Mouse (Mus musculus) embryonic fibroblast, embryonic 13.5 days (primary cell): ENCODE measurements around the gene Pkn1.

ENCODE experiments used
- CTCF ChIP-seq: IDR thresholded peaks from 2 replicates; pipeline ENCODE4 v1.5.1; 2011; ENCODE audit warnings: mild to moderate bottlenecking, control low read depth, low read length, moderate library complexity, borderline replicate concordance; ENCODE audit not compliant: insufficient read depth
- POLR2A ChIP-seq: IDR thresholded peaks from 2 replicates; pipeline ENCODE4 v1.6.1; 2011; ENCODE audit warnings: low read depth, mild to moderate bottlenecking, control low read depth, low read length, moderate library complexity

DNA sequence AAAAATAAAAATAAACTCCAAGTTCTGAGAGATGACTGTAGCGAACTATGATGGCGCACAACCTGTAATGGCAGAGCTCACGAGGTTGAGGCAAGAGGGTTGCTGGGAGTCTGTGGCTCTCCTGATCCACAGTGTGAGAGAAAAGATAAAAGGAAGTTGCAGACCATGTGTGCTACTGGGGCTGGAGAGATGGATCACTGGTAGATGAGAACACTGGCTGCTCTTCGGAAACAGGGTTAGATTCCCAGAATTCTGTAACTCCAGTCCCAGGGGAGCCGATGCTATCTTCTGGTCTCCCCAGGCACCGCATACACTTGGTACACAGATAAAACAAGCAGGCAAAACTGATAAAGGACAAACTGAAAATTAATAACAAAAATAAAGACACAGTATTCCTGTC, 44.0 kb upstream of the Pkn1 start:
- no peak for TF ChIP-seq POLR2A
- no peak for TF ChIP-seq CTCF
